Mouse (Mus musculus): Measurements from ENCODE around the gene Vamp5. TPM values are rescaled to one million over a fixed set of nuclear protein-coding genes. Genes with fewer than 3 reads are reported as not detected.

Gene Vamp5
- total and polyA plus RNA-seq, 3 experiments, result 465 to 593 TPM; not detected in 1

GRCm38 (mm10) chr6:72425646-72426045 lies 45.4 kb upstream of the Vamp5 start:
- no peak overlapping the region for H3K9ac ChIP-seq (ENCODE audit: control insufficient read depth, low read depth, low read length, poor library complexity, severe bottlenecking)
- no peak overlapping the region for H3K27ac ChIP-seq (ENCODE audit: control insufficient read depth, low read depth, low read length)
- no peaks in the 10 kb centered on the region for H3K27me3 ChIP-seq (ENCODE audit: control insufficient read depth in 1 of 2, insufficient read depth in 2 of 2, low read length in 2 of 2)
- no peak for TF ChIP-seq ZNF384 (IDR thresholded peaks at IDR 0.05; ENCODE audit: low read depth, low read length)
- TF ChIP-seq MAZ (IDR thresholded peaks at IDR 0.05; ENCODE audit: low read depth, low read length), result no peak
- TF ChIP-seq USF1 (IDR thresholded peaks at IDR 0.05; ENCODE audit: low read depth, low read length), result no peak
- no peak for TF ChIP-seq EP300 (IDR thresholded peaks at IDR 0.05; ENCODE audit: low read depth in 1 of 2, low read length in 2 of 2)
- TF ChIP-seq UBTF (IDR thresholded peaks at IDR 0.05; ENCODE audit: borderline replicate concordance, insufficient read depth, low read depth, low read length), result no peak
- no peak for TF ChIP-seq POLR2AphosphoS5 (IDR thresholded peaks at IDR 0.05; ENCODE audit: borderline replicate concordance, low read depth, low read length)
- no peak for TF ChIP-seq NRF1 (IDR thresholded peaks at IDR 0.05; ENCODE audit: insufficient read depth, low read depth, low read length, poor library complexity, severe bottlenecking)
- TF ChIP-seq CHD2 (IDR thresholded peaks at IDR 0.05; ENCODE audit: low read length), result no peak
- no peak for TF ChIP-seq MYC (IDR thresholded peaks at IDR 0.05; ENCODE audit: low read depth, low read length)
- no peaks in the 10 kb centered on the region for H3K4me1 ChIP-seq (ENCODE audit: control insufficient read depth in 1 of 2, insufficient read depth in 2 of 2, low read length in 2 of 2)
- H3K9me3 ChIP-seq (replicated peaks; ENCODE audit: insufficient read depth, low read length), result no peaks in the 10 kb centered on the region
- no peaks in the 10 kb centered on the region for H3K79me2 ChIP-seq (ENCODE audit: control insufficient read depth, insufficient read depth, low read length, poor library complexity)
- no peak for DNase-seq (ENCODE audit: low read depth, low spot score)
- peaks cover 0 to 3% of the 10 kb centered on the region in 2 experiments; a peak in 1 of 4 replicates for H3K36me3 ChIP-seq (ENCODE audit: control insufficient read depth in 1 of 2, insufficient read depth in 2 of 2, low read length in 2 of 2)
- H3K4me3 ChIP-seq (ENCODE audit: control insufficient read depth in 1 of 2, insufficient read depth in 1 of 2, low read depth in 2 of 2, low read length in 2 of 2), result no peak overlapping the region

- no peak for DNase-seq (ENCODE audit: low read depth, low spot score)
- Histone ChIP-seq H3K27me3 (ENCODE audit: control insufficient read depth in 1 of 2, insufficient read depth in 2 of 2, low read length in 2 of 2) (no peaks in the 10 kb centered on the region), H3K4me3 (ENCODE audit: control insufficient read depth in 1 of 2, insufficient read depth in 1 of 2, low read depth in 2 of 2, low read length in 2 of 2) (no peak overlapping the region), H3K9ac (ENCODE audit: control insufficient read depth, low read depth, low read length, poor library complexity, severe bottlenecking) (no peak overlapping the region), H3K4me1 (ENCODE audit: control insufficient read depth in 1 of 2, insufficient read depth in 2 of 2, low read length in 2 of 2) (no peaks in the 10 kb centered on the region), H3K79me2 (ENCODE audit: control insufficient read depth, insufficient read depth, low read length, poor library complexity) (0 out of 2 replicates have a peak, but pooled peaks cover 2% of the 10 kb centered on the region), H3K36me3 (ENCODE audit: control insufficient read depth in 1 of 2, insufficient read depth in 2 of 2, low read length in 2 of 2) (peaks cover 0 to 3% of the 10 kb centered on the region in 2 experiments; a peak in 1 of 4 replicates), H3K27ac (ENCODE audit: control insufficient read depth, low read depth, low read length) (no peak overlapping the region), H3K9me3 (replicated peaks; ENCODE audit: insufficient read depth, low read length) (no peaks in the 10 kb centered on the region)
- TF ChIP-seq ELF1 (IDR thresholded peaks at IDR 0.05; ENCODE audit: low read depth, low read length) (no peak), MXI1 (IDR thresholded peaks at IDR 0.05; ENCODE audit: low read depth, low read length) (no peak), CHD1 (IDR thresholded peaks at IDR 0.05; ENCODE audit: low read depth, low read length) (no peak), CTCF (IDR thresholded peaks at IDR 0.05 in 2 of 3, conservative IDR thresholded peaks at IDR 0.05 in 1 of 3; ENCODE audit: control insufficient read depth in 1 of 3, insufficient read depth in 1 of 3, low read depth in 2 of 3, low read length in 3 of 3, poor library complexity in 1 of 3, severe bottlenecking in 1 of 3) (no peak), MEF2A (IDR thresholded peaks at IDR 0.05; ENCODE audit: extremely low read depth, insufficient replicate concordance, low read depth, low read length, poor library complexity, severe bottlenecking) (no peak), CHD2 (IDR thresholded peaks at IDR 0.05; ENCODE audit: low read length) (no peak), ZMIZ1 (IDR thresholded peaks at IDR 0.05; ENCODE audit: low read depth, low read length) (no peak), ZNF384 (IDR thresholded peaks at IDR 0.05; ENCODE audit: low read depth, low read length) (no peak), USF2 (IDR thresholded peaks at IDR 0.05; ENCODE audit: borderline replicate concordance in 1 of 2, insufficient read depth in 1 of 2, low read depth in 1 of 2, low read length in 2 of 2) (no peak), USF1 (IDR thresholded peaks at IDR 0.05; ENCODE audit: low read depth, low read length) (no peak), MAFK (IDR thresholded peaks at IDR 0.05; ENCODE audit: borderline replicate concordance, low read depth, low read length) (no peak), MYC (IDR thresholded peaks at IDR 0.05; ENCODE audit: low read depth, low read length) (no peak), ZKSCAN1 (IDR thresholded peaks at IDR 0.05; ENCODE audit: low read depth, low read length) (no peak), POLR2A (IDR thresholded peaks at IDR 0.05; ENCODE audit: control insufficient read depth in 1 of 2, insufficient read depth in 1 of 2, low read depth in 1 of 2, low read length in 2 of 2, poor library complexity in 1 of 2) (no peak), TAL1 (IDR thresholded peaks at IDR 0.05; ENCODE audit: low read length) (no peak), JUND (IDR thresholded peaks at IDR 0.05; ENCODE audit: low read depth, low read length) (no peak)
These were observed 40.6 kb upstream of the Vamp5 start for GRCm38 (mm10) chr6:72420901-72421300.

All from MEL (cell line).